Mouse (Mus musculus): ENCODE measurements around the gene Mtss1l. TPM values are rescaled to one million over a fixed set of nuclear protein-coding genes. Genes with fewer than 3 reads are reported as not detected.

Gene Mtss1l
- polyA plus RNA-seq, 1 experiment from 2014 or later = 14.2 TPM

DNA sequence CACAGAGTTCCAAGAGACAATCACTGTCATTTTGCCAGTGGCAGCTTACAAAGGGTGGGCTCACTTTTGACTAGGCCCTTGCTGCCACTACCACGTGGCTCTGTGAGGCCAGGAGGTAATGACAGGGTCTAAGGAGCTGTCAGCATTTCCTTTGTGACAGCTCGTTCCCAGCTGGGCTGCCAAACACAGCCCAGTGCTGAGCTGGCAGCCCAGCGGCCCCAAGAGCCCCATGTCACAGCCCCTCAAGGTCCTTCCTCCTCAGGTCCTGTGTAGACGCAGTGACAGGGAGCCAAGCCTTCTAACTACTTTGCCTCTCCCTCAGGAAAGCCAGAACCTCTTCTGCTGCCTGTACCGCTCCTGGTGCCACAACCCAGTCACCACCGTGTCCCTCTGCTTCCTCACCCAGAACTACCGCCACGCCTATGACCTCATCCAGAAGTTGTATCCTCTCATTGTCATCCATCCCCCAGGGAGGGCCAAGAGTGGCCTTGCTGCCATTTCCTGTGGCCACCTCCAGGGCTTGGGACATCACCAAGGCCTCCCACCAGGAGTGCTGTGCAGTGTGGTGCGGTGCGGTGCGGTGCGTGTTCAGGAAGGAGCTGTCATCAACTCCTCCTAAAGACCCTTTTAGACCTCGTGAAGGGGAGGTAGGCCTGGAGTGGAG lies 9.9 kb upstream of the Mtss1l start:
- H3K4me1 ChIP-seq (ENCODE audit: control insufficient read depth, insufficient read depth, low read length) = peaks cover 22% of the 10 kb centered on the region
- H3K4me3 ChIP-seq (ENCODE audit: low read depth, low read length) = no peak overlapping the region
- no peaks in the 10 kb centered on the region for H3K27me3 ChIP-seq (ENCODE audit: control insufficient read depth, insufficient read depth, low read length)
- no peaks in the 10 kb centered on the region for H3K9me3 ChIP-seq (ENCODE audit: control insufficient read depth, low read depth, low read length)
- H3K9ac ChIP-seq (replicated peaks; ENCODE audit: low read depth, low read length) = no peak overlapping the region
- no peak for ATAC-seq (ENCODE audit: insufficient number of reproducible peaks, insufficient read depth, low FRiP score, low read depth)
- H3K36me3 ChIP-seq (ENCODE audit: control insufficient read depth, insufficient read depth, low read length) = peaks cover 9% of the 10 kb centered on the region
- peak overlapping the region; percentile 35 for H3K27ac ChIP-seq (ENCODE audit: low read length)
- no peak overlapping the region for H3K4me2 ChIP-seq (replicated peaks; ENCODE audit: low read depth, low read length)
- 75% methylated on average over 13 of the region's 13 CpGs for WGBS

DNA sequence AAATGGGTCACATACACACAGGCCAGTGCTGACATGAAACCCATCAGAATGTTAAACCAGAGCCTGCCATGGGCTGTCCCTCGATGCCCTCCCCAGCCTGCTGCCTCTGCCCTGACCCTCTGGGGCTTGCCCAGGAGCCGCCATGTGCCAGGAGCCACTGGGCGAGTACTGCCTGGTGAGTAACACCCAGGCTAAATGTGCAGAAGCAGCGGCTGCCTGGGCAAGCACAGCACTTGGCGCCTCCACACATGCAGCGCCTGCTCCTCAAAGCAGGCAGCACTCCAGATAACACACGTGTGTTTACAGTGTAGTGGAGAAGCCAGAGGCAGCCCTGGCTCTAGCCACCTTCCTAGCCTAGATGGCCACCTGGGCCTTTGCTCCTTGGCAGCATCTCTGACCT lies 8.2 kb upstream of the Mtss1l start:
- H3K9ac ChIP-seq (replicated peaks; ENCODE audit: low read depth, low read length) = no peak overlapping the region
- H3K4me3 ChIP-seq (ENCODE audit: low read depth, low read length) = no peak overlapping the region
- no peak overlapping the region for H3K27ac ChIP-seq (ENCODE audit: low read length)
- 88% methylated on average over 7 of the region's 7 CpGs for WGBS
- no peak overlapping the region for H3K4me2 ChIP-seq (replicated peaks; ENCODE audit: low read depth, low read length)
- H3K36me3 ChIP-seq (ENCODE audit: control insufficient read depth, insufficient read depth, low read length) = peaks cover 9% of the 10 kb centered on the region
- no peaks in the 10 kb centered on the region for H3K9me3 ChIP-seq (ENCODE audit: control insufficient read depth, low read depth, low read length)
- no peaks in the 10 kb centered on the region for H3K27me3 ChIP-seq (ENCODE audit: control insufficient read depth, insufficient read depth, low read length)
- ATAC-seq (ENCODE audit: insufficient number of reproducible peaks, insufficient read depth, low FRiP score, low read depth) = no peak
- H3K4me1 ChIP-seq (ENCODE audit: control insufficient read depth, insufficient read depth, low read length) = peaks cover 39% of the 10 kb centered on the region

GRCm38 (mm10) chr8:110714827-110715519 lies 6.3 kb upstream of the Mtss1l start:
- 77% methylated on average over 15 of the region's 15 CpGs for WGBS
- no peak overlapping the region for H3K9ac ChIP-seq (replicated peaks; ENCODE audit: low read depth, low read length)

GRCm38 (mm10) chr8:110716075-110716474 lies 5.2 kb upstream of the Mtss1l start:
- Histone ChIP-seq H3K36me3 (ENCODE audit: control insufficient read depth, insufficient read depth, low read length) (peaks cover 9% of the 10 kb centered on the region), H3K4me2 (replicated peaks; ENCODE audit: low read depth, low read length) (no peak overlapping the region), H3K4me3 (ENCODE audit: low read depth, low read length) (no peak overlapping the region), H3K4me1 (ENCODE audit: control insufficient read depth, insufficient read depth, low read length) (peaks cover 57% of the 10 kb centered on the region), H3K9me3 (ENCODE audit: control insufficient read depth, low read depth, low read length) (no peaks in the 10 kb centered on the region), H3K9ac (replicated peaks; ENCODE audit: low read depth, low read length) (no peak overlapping the region), H3K27ac (ENCODE audit: low read length) (peak overlapping the region; percentile 84), H3K27me3 (ENCODE audit: control insufficient read depth, insufficient read depth, low read length) (no peaks in the 10 kb centered on the region)
- ATAC-seq (ENCODE audit: insufficient number of reproducible peaks, insufficient read depth, low FRiP score, low read depth) = peak; percentile 39; the same call in 1 of the 2 replicates
- WGBS = 51% methylated on average over 4 of the region's 4 CpGs

More at GRCm38 (mm10) chr8:110714827-110715519, 6.3 kb upstream of the Mtss1l start:
- Histone ChIP-seq H3K4me2 (replicated peaks; ENCODE audit: low read depth, low read length) (no peak overlapping the region), H3K4me1 (ENCODE audit: control insufficient read depth, insufficient read depth, low read length) (peaks cover 58% of the 10 kb centered on the region), H3K9me3 (ENCODE audit: control insufficient read depth, low read depth, low read length) (no peaks in the 10 kb centered on the region), H3K27ac (ENCODE audit: low read length) (peak overlapping the region; percentile 84), H3K36me3 (ENCODE audit: control insufficient read depth, insufficient read depth, low read length) (peaks cover 9% of the 10 kb centered on the region), H3K4me3 (ENCODE audit: low read depth, low read length) (no peak overlapping the region), H3K27me3 (ENCODE audit: control insufficient read depth, insufficient read depth, low read length) (no peaks in the 10 kb centered on the region)
- ATAC-seq (ENCODE audit: insufficient number of reproducible peaks, insufficient read depth, low FRiP score, low read depth) = no peak

DNA sequence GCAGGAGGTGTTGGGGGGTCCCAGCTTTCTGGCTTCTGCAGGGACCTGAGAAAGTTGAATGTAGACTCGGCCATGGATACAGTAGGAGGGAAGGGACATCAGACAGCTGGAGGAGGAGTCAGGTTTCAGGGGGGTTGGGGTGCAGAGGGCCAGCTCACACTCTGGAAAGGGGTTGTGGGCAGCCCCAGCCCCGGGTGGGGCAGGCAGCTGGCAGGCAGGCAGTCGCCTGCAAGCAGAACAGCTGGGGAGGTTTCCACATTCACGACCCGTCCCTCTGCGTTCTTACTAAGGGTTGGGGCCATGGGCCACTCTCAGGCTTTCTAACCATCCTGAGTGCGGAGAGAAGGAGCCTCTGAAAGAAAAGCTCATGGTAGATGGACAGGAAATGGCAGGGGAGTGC lies 4.1 kb upstream of the Mtss1l start:
- peaks cover 9% of the 10 kb centered on the region for H3K36me3 ChIP-seq (ENCODE audit: control insufficient read depth, insufficient read depth, low read length)
- no peak overlapping the region for H3K9ac ChIP-seq (replicated peaks; ENCODE audit: low read depth, low read length)
- no peak overlapping the region for H3K4me2 ChIP-seq (replicated peaks; ENCODE audit: low read depth, low read length)
- no peaks in the 10 kb centered on the region for H3K27me3 ChIP-seq (ENCODE audit: control insufficient read depth, insufficient read depth, low read length)
- peaks cover 55% of the 10 kb centered on the region for H3K4me1 ChIP-seq (ENCODE audit: control insufficient read depth, insufficient read depth, low read length)
- 21% methylated on average over 7 of the region's 7 CpGs for WGBS
- H3K4me3 ChIP-seq (ENCODE audit: low read depth, low read length) = no peak overlapping the region
- no peaks in the 10 kb centered on the region for H3K9me3 ChIP-seq (ENCODE audit: control insufficient read depth, low read depth, low read length)
- no peak for ATAC-seq (ENCODE audit: insufficient number of reproducible peaks, insufficient read depth, low FRiP score, low read depth)
- H3K27ac ChIP-seq (ENCODE audit: low read length) = peak overlapping the region; percentile 84

GRCm38 (mm10) chr8:110718209-110718968 lies 2.9 kb upstream of the Mtss1l start:
- Histone ChIP-seq H3K36me3 (ENCODE audit: control insufficient read depth, insufficient read depth, low read length) (peaks cover 9% of the 10 kb centered on the region), H3K9ac (replicated peaks; ENCODE audit: low read depth, low read length) (no peak overlapping the region), H3K4me3 (ENCODE audit: low read depth, low read length) (no peak overlapping the region), H3K27me3 (ENCODE audit: control insufficient read depth, insufficient read depth, low read length) (no peaks in the 10 kb centered on the region), H3K9me3 (ENCODE audit: control insufficient read depth, low read depth, low read length) (no peaks in the 10 kb centered on the region), H3K4me2 (replicated peaks; ENCODE audit: low read depth, low read length) (no peak overlapping the region), H3K27ac (ENCODE audit: low read length) (peak overlapping the region; percentile 74; the same call in 1 of the 2 replicates), H3K4me1 (ENCODE audit: control insufficient read depth, insufficient read depth, low read length) (peaks cover 67% of the 10 kb centered on the region)
- no peak for ATAC-seq (ENCODE audit: insufficient number of reproducible peaks, insufficient read depth, low FRiP score, low read depth)
- WGBS = 76% methylated on average over 8 of the region's 8 CpGs

- Histone ChIP-seq H3K9me3 (ENCODE audit: control insufficient read depth, low read depth, low read length) (no peaks in the 10 kb centered on the region), H3K9ac (replicated peaks; ENCODE audit: low read depth, low read length) (no peak overlapping the region), H3K27me3 (ENCODE audit: control insufficient read depth, insufficient read depth, low read length) (no peaks in the 10 kb centered on the region), H3K4me2 (replicated peaks; ENCODE audit: low read depth, low read length) (peak overlapping the region; percentile 7; the same call in 1 of the 2 replicates), H3K36me3 (ENCODE audit: control insufficient read depth, insufficient read depth, low read length) (peaks cover 2% of the 10 kb centered on the region; the same call in 1 of the 2 replicates), H3K27ac (ENCODE audit: low read length) (peak overlapping the region; percentile 74; the same call in 1 of the 2 replicates), H3K4me3 (ENCODE audit: low read depth, low read length) (no peak overlapping the region), H3K4me1 (ENCODE audit: control insufficient read depth, insufficient read depth, low read length) (peaks cover 74% of the 10 kb centered on the region)
- WGBS = 39% methylated on average over 12 of the region's 12 CpGs
- ATAC-seq (ENCODE audit: insufficient number of reproducible peaks, insufficient read depth, low FRiP score, low read depth) = no peak
Measured at GRCm38 (mm10) chr8:110718969-110719670, 2.2 kb upstream of the Mtss1l start.

Data from stomach, embryonic 14.5 days (tissue).